ENCODE assay signal across 8 mouse cellular contexts in the genomic region with DNA sequence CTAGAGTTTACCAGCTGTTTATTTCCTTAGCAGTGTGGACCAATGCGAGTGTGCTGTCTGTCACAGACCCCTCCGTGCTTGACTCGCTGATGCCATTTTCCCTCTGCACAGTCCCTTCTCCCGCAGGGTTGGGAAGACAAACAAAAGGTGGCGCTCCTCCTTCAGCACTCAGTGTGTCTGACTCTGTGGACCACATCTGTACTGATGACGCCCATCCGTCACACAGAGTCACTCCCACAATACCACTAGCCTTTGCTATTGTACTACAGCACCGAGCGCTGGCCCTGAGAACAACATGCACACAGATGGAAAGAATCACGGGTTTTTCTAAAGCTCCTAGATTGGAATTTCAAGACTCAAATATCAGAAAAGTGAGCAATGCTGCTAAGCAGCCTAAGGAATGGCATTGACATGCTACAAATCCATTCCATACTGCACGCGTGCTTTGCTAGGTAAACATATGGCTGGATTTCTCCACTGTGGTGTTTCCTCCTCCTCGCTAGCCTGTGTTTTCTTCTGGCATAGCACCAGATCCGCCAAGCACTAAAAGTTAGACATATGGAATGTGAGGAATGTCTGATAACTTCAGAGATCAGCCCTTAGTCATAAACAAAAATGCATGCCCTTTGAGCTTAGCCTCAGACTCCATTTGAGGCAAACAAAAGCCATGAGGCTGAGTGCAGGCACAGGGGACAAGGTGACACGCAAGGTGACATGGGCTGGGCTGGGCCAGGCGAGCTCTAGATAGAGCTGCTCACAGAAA. TPM values are rescaled to one million over a fixed set of nuclear protein-coding genes. Genes with fewer than 3 reads are reported as not detected.
DNase-seq lines count a peak whose midpoint lies in the region; ATAC-seq lines count a peak whose summit lies in the region.

No protein-coding gene starts in this region.

- 24% methylated on average over 16 of the region's 16 CpGs for WGBS in hindbrain, embryonic 12.5 days
- 34% methylated on average over 16 of the region's 16 CpGs for WGBS in limb, embryonic 15.5 days
- WGBS in neural tube, embryonic 13.5 days: 36% methylated on average over 16 of the region's 16 CpGs

- peaks cover 29% of the 10 kb centered on the region for H3K4me1 ChIP-seq in hindbrain, embryonic 12.5 days
- H3K4me1 ChIP-seq in limb, embryonic 15.5 days: peaks cover 35% of the 10 kb centered on the region
- peaks cover 28% of the 10 kb centered on the region for H3K4me1 ChIP-seq in neural tube, embryonic 13.5 days (replicated peaks)

- H3K36me3 ChIP-seq in hindbrain, embryonic 12.5 days: no peaks in the 10 kb centered on the region
- H3K36me3 ChIP-seq in limb, embryonic 15.5 days: no peaks in the 10 kb centered on the region
- H3K36me3 ChIP-seq in neural tube, embryonic 13.5 days: no peaks in the 10 kb centered on the region

- no peak overlapping the region for H3K4me3 ChIP-seq in hindbrain, embryonic 12.5 days
- H3K4me3 ChIP-seq in limb, embryonic 15.5 days: no peak overlapping the region
- H3K4me3 ChIP-seq in neural tube, embryonic 13.5 days: no peak overlapping the region

- H3K27me3 ChIP-seq in hindbrain, embryonic 12.5 days: no peaks in the 10 kb centered on the region
- no peaks in the 10 kb centered on the region for H3K27me3 ChIP-seq in limb, embryonic 15.5 days
- H3K27me3 ChIP-seq in neural tube, embryonic 13.5 days: no peaks in the 10 kb centered on the region

- H3K9ac ChIP-seq in hindbrain, embryonic 12.5 days: no peak overlapping the region; the same call in 1 of the 2 replicates
- no peak overlapping the region for H3K9ac ChIP-seq in limb, embryonic 15.5 days
- no peak overlapping the region for H3K9ac ChIP-seq in neural tube, embryonic 13.5 days

- H3K4me2 ChIP-seq in hindbrain, embryonic 12.5 days (replicated peaks): peak overlapping the region; percentile 37
- H3K4me2 ChIP-seq in limb, embryonic 15.5 days: peak overlapping the region; percentile 25; the same call in 1 of the 2 replicates
- H3K4me2 ChIP-seq in neural tube, embryonic 13.5 days: peak overlapping the region; percentile 28

- H3K9me3 ChIP-seq in hindbrain, embryonic 12.5 days (replicated peaks): no peaks in the 10 kb centered on the region
- H3K9me3 ChIP-seq in limb, embryonic 15.5 days: no peaks in the 10 kb centered on the region
- no peaks in the 10 kb centered on the region for H3K9me3 ChIP-seq in neural tube, embryonic 13.5 days

- peak; percentile 83 for ATAC-seq in hindbrain, embryonic 12.5 days (ENCODE audit: low FRiP score)
- ATAC-seq in limb, embryonic 15.5 days (ENCODE audit: insufficient number of reproducible peaks, low FRiP score, low TSS enrichment, low read depth): peak; percentile 77
- peak; percentile 84 for ATAC-seq in neural tube, embryonic 13.5 days (ENCODE audit: low read depth)
- ATAC-seq in erythroid progenitor cell, adult 5-6 weeks (replicated peaks; ENCODE audit: low FRiP score, poor library complexity, severe bottlenecking): no peak

- DNase-seq in frontal cortex, postnatal 36 days (ENCODE audit: low spot score in 2 of 2): peak; percentile 30 to 72
- DNase-seq in frontal cortex, postnatal 14 days (ENCODE audit: low spot score in 2 of 2): no peak
- peak; percentile 41 for DNase-seq in embryo, embryonic 9.5 days (ENCODE audit: extremely low spot score)
- no peak for DNase-seq in ovary, postnatal 10 days (ENCODE audit: low spot score)

- peak overlapping the region; percentile 60; the same call in 1 of the 2 replicates for H3K27ac ChIP-seq in hindbrain, embryonic 12.5 days
- H3K27ac ChIP-seq in limb, embryonic 15.5 days: peak overlapping the region; percentile 59
- no peak overlapping the region; the same call in 1 of the 2 replicates for H3K27ac ChIP-seq in neural tube, embryonic 13.5 days (replicated peaks)

RNA-seq across cellular contexts. Expression of a gene that starts 58.5 kb away (rescaled TPM):
- 15.3 and 15.7 TPM in 2 replicates for polyA plus RNA-seq in hindbrain, embryonic 12.5 days (2016; fragmentation: Nextera tagmentation; extraction: Ambion mirVana)
- 9.4 and 11.9 TPM in 2 replicates for polyA plus RNA-seq in limb, embryonic 15.5 days (2015; fragmentation: Nextera tagmentation; extraction: Ambion mirVana)
- polyA plus RNA-seq in neural tube, embryonic 13.5 days (2015; fragmentation: Nextera tagmentation; extraction: Ambion mirVana): 6.7 and 6.8 TPM in 2 replicates
- under 0.01 and 0.84 TPM in 2 replicates for total RNA-seq in erythroid progenitor cell, adult 5-6 weeks (2015; ENCODE audit: low replicate concordance)
- total RNA-seq in erythroid progenitor cell, adult 5-6 weeks (2017; ENCODE audit: low replicate concordance): 0.53 and 0.64 TPM in 2 replicates

Comparison
In these comparisons a context has a peak if more than half of its experiments do, and no peak if none do; other contexts are left out.
1. DNase-seq: peak in frontal cortex, postnatal 36 days (2 of 2) and embryo, embryonic 9.5 days (single experiment); none in frontal cortex, postnatal 14 days (0 of 2) and ovary, postnatal 10 days (single experiment).
2. Peak in every context shown above with its lines, with median percentiles within 50 percentile points of each other: H3K4me2 ChIP-seq.